ENCODE assay signal across 27 mouse cellular contexts in the genomic region with DNA sequence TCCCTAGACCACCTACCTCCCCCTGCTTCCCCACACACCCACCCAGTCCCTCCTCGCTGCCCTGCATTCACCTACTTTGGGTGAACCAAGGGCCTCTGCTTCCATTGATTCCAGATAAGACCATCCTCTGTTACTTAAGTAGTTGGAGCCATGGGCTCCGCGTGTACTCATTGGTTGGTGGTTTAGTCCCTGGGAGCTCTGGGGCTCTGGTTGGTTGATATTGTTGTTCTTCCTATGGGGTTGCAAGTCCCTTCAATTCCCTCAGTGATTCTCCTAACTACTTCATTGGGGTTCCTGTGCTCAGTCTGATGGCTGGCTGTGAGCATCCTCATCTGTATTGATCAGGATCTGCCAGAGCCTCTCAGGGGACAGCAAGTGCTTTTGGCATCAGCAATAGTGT.
DNase-seq lines count a peak whose midpoint lies in the region.
"Had no signal": no experiment of that assay in that cellular context is flagged by ENCODE, and none has a peak within 500 bp of the region (broad histone marks: within the 10 kb centered on the region; RNA-seq: fewer than 3 reads in every experiment).

No protein-coding gene starts in this region.

- no peaks in the 10 kb centered on the region for H3K9me3 ChIP-seq in limb, embryonic 10.5 days (replicated peaks)
- H3K9me3 ChIP-seq: embryonic facial prominence, embryonic 12.5 days; embryonic facial prominence, embryonic 15.5 days; heart, embryonic 12.5 days; heart, embryonic 15.5 days; hindbrain, embryonic 10.5 days; hindbrain, embryonic 13.5 days; intestine, embryonic 15.5 days had no signal

- WGBS in limb, embryonic 10.5 days: 91% methylated on average over 3 of the region's 3 CpGs

- no peak overlapping the region for H3K4me3 ChIP-seq in limb, embryonic 10.5 days
- H3K4me3 ChIP-seq: embryonic facial prominence, embryonic 12.5 days; embryonic facial prominence, embryonic 15.5 days; gastrocnemius, adult 2 months; heart, embryonic 12.5 days; heart, embryonic 15.5 days; hindbrain, embryonic 10.5 days; hindbrain, embryonic 13.5 days; intestine, embryonic 15.5 days had no signal

- no peak overlapping the region for H3K27ac ChIP-seq in limb, embryonic 10.5 days
- H3K27ac ChIP-seq: embryonic facial prominence, embryonic 12.5 days; embryonic facial prominence, embryonic 15.5 days; gastrocnemius, adult 2 months; heart, embryonic 15.5 days; hindbrain, embryonic 10.5 days; hindbrain, embryonic 13.5 days; intestine, embryonic 15.5 days had no signal

- H3K27me3 ChIP-seq in limb, embryonic 10.5 days (ENCODE audit: low read depth, poor library complexity, severe bottlenecking): no peaks in the 10 kb centered on the region
- H3K27me3 ChIP-seq: CH12.LX; embryonic facial prominence, embryonic 12.5 days; embryonic facial prominence, embryonic 15.5 days; heart, embryonic 12.5 days; heart, embryonic 15.5 days; hindbrain, embryonic 13.5 days; intestine, embryonic 15.5 days; Patski had no signal

- no peaks in the 10 kb centered on the region for H3K36me3 ChIP-seq in limb, embryonic 10.5 days
- H3K36me3 ChIP-seq: embryonic facial prominence, embryonic 12.5 days; embryonic facial prominence, embryonic 15.5 days; G1E; heart, embryonic 12.5 days; heart, embryonic 15.5 days; hindbrain, embryonic 10.5 days; hindbrain, embryonic 13.5 days; intestine, embryonic 15.5 days had no signal

- DNase-seq in cerebellum, adult 11-12 months: peak; percentile 14
- DNase-seq in cerebellum, postnatal 4 days (ENCODE audit: low spot score in 2 of 2): no peak
- DNase-seq in cerebellum, adult 9-11 months: peak; percentile 11
- peak; percentile 17 to 51 for DNase-seq in cerebellum, postnatal 14 days
- no peak for DNase-seq in limb, embryonic 10.5 days (ENCODE audit: low spot score)
- DNase-seq in heart, adult 18-20 months: no peak
- DNase-seq: adrenal gland, postnatal 10 days; adrenal gland, postnatal 36 days; B cell, adult 2 months; forebrain, postnatal 0 days; gastrocnemius, adult 2 months; gastrocnemius, postnatal 14 days; heart, adult 11 months; heart, postnatal 10 days; heart, postnatal 36 days; kidney, adult 11 months; kidney, adult 8-10 months had no signal

- H3K4me1 ChIP-seq in limb, embryonic 10.5 days: no peaks in the 10 kb centered on the region
- H3K4me1 ChIP-seq: embryonic facial prominence, embryonic 12.5 days; embryonic facial prominence, embryonic 15.5 days; heart, embryonic 12.5 days; heart, embryonic 15.5 days; hindbrain, embryonic 10.5 days; hindbrain, embryonic 13.5 days; intestine, embryonic 15.5 days had no signal

Comparison
In these comparisons a context has a peak if more than half of its experiments do, and no peak if none do; other contexts are left out.
1. DNase-seq: peak in cerebellum, adult 11-12 months (single experiment), cerebellum, adult 9-11 months (single experiment) and cerebellum, postnatal 14 days (2 of 2); none in cerebellum, postnatal 4 days (0 of 2), limb, embryonic 10.5 days (single experiment) and heart, adult 18-20 months (0 of 2).